Mouse (Mus musculus) liver, postnatal 0 days (tissue): ENCODE data around the gene C2cd4c.

Experiments
- CTCF ChIP-seq: sonication (generic); IDR thresholded peaks from 2 replicates; pipeline ENCODE4 v1.5.1; 2016; ENCODE audit warnings: antibody characterized with exemption, low read depth
- EP300 ChIP-seq: IDR thresholded peaks from 2 replicates; pipeline ENCODE4 v1.6.1; 2016; ENCODE audit warnings: antibody characterized with exemption, low read depth, mild to moderate bottlenecking

DNA sequence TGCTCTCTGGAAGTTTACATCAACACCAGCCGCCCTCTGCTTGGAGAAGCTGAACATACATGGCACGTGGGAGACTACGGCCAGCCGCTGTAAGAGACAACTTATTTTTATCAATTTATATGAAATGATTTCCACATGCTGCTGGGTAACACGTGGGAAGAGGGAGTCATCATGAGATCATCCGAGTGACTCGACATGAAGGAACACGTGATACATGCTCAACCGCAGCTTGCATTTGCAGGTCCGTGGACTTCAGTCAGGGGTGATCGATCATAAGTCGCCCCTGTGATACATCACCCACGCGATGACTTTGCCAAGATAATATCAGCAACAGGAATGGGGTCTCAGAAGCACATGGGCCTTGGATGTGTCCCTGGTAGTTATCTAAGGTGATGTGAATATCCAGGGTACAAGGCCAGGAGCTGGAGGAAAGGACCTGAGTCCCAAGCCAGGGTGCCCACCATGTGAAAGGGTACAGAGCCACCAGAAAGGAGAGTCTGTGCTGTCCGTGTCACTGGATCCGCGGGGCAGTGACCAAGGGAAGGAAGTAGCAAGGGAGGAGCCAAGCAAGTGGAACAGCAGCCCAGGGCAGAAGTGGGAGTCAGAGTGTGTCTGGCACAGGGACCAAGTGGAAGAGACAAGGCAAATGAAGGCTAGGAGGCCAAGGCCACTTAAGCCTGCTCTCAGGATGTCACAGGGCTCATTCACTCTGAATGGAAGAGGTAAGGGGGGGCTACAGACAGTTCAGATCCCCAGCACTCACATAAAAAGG, 19.4 kb upstream of the C2cd4c start:
- no peak for TF ChIP-seq CTCF
- TF ChIP-seq EP300, result no peak
